Mouse (Mus musculus) T-helper 1 cell (primary cell): ENCODE data around the gene Entpd7.

Experiments used
- in situ Hi-C: fragments of 300-600 bp; cut with MboI, MseI; formaldehyde crosslinking; loops from one replicate; pipeline ENCODE4 v1.15.1; 2025; ENCODE audit warnings: high pct_unique_total_duplicates

The Entpd7 gene

DNA sequence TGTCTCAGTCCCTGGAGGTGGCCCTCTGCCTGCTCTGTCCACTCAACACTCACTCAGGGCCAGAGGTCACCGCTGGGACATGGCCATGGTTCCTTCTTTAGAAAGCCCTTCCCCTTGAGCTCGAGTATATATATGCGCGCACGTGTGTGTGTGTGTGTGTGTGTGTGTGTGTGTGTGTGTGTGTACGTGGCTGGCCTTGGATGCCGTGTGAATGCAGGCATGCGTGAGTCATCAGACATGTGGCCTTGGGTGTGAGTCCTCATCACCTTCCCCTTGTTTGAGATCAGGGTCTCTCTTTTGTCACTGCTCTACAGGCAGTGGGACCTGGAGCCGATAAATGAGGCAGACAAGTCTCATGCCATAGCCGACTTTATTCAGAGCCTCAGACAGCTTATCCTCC lies 34.0 kb downstream of the Entpd7 start:
- in situ Hi-C loops: no loop called here

DNA sequence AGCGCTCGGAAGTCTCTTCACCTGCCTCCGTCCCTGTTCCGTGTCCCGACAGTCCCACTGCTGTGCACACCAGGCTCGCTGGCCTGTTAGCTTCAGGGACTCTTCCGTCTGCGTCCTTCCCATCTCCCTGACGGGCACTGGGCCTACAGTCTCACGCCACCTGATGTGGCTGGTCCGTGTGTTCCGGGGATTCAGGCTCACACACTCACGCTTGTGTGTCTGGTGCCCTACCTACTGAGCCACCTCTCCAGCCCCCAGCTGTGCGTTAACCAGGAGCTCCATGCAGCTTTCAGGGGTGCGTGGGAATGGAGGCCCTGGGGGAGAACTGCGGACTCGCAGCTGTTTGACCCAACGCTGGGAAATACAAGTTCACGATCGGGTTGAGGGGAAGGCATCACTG lies 34.7 kb downstream of the Entpd7 start:
- in situ Hi-C loops: no loop called here

DNA sequence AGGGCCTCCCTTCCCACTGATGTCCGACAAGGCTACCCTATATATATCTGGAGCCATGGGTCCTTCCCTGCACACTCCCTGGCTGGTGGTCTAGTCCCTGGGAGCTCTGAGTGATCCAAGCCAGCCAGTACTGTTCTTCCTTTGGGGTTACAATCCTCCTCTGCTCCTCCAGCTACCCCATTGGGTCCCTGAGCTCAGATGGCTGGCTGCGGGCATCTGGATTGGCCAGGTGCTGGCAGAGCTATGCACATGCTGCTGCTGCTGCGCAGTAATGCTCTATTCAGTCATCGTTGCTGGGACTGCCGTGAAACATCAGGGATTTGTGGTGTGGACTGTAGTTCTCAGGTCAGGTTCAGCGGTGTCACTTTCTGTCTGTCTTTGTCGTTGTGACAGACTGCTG lies 35.3 kb downstream of the Entpd7 start:
- in situ Hi-C loops: no loop called here

DNA sequence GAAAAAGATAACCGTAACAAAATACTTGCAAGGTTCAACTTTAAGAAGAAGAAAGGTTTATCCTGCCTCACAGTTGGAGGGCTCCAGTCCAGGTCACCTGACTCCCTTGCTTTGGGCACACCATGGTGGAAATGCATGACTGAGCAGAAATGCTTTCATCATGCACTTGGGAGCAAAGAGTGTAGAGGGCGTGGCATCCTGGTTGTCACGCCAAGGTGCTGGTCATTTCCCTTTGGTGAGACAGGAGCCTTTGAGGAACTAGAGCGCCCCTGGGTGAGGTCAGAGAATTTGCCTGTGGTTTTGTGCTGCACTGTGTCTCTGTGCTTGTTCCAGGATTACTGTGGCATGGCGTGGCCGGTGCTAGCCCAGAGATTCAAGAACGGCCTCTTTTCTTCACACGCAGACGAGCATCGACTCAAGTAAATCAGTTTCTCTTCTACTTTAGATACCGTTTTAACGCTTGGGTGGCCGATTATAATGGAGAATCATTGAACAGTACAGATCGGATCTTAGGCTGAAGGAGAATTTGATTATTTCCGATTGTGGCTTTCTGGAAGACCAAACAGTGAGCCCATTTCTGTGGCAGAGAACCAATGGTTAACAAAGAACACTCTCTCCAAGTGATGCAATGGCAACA lies 37.2 kb downstream of the Entpd7 start:
- in situ Hi-C loops: no loop called here

DNA sequence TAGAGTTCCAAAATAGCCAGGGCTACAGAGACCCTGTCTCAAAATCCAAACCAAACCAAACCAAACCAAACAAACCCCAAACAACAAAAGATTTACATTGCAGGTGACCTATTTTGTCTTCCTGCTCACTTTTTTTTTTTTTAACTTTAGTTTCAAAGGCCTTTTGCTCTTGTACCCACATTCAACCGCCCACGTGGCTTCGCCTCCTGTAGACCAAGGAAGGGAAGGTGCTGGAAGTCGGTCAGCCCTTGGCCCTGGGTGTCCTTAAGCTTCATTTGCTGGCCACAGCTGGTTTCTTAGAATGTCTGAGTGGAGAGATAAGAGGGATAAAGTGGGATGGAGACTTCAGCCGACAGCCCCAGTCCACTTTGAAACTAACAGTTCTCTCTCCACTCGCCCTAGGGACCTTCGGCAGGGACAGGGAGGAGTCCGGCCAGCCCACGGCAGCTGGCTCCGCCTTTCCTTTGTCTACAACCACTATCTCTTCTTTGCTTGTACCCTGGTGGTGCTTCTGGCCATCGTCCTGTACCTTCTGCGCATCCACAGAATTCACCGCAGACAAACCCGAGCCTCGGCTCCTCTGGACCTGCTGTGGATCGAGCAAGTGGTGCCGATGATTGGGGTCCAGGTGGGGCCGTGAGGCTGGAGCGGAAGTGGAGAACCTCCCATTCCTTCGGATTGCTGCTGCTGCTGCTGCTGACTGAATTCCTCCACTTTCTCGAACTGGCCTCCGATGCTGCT lies 40.0 kb downstream of the Entpd7 start:
- in situ Hi-C loops: no loop called here

DNA sequence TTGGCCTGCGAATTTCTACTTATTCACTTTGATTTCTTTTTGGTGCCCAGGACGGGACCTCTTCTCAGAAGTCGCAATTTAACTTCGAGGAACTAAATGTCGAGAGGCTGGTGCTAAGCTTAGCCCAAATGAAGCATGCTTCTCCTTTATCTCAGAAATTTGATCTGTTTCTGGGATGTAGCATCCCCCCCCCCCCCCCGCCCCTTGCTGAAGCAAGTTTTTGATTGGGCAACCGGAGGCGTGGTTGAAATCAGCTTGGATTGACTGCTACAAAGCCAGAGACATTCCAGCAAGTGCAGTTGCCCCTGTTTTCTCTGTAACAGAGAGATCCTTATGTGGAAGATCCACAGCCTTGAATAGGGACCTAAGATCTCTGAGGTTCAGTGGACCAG lies 40.6 kb downstream of the Entpd7 start:
- in situ Hi-C loops: no loop called here

DNA sequence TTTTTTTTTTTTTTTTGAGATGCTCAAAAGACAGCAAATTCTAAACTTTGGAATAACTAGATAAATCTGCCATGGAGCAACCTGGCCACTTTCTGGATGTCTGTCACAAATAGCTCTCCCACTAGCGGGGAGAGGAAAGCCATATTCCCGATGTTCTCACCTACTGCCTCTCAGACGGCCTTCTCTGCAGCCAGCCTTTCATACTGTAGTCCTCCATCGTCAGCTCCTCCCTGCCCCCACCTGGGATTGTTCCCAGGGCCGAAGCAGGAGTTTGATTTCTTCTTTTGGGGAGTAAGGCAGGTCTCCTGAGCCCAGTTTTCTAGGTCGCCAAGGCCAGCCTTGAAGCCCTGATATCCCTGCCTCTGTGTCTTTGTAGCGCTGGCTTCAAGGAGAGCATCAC lies 41.7 kb downstream of the Entpd7 start:
- in situ Hi-C loops: no loop called here

DNA sequence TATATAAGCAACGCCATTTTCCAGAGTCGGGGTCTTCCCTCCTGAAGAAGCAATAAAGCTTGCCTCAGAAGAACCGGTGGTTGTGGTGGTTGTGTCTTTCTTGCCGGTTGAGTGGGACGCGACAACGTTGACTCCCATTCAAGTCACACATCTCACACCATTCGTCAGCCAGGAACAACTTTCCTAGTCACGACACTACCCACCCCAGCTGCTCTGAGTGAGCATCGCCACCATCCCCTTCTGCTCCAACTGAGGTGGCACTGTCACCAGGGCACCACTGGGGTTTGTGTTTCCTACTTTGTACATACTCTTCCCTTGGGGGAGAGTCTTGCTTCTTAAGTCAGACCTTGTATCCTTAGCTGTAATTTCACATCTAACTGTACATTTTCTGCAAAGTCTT lies 48.9 kb downstream of the Entpd7 start:
- in situ Hi-C loops: no loop called here

DNA sequence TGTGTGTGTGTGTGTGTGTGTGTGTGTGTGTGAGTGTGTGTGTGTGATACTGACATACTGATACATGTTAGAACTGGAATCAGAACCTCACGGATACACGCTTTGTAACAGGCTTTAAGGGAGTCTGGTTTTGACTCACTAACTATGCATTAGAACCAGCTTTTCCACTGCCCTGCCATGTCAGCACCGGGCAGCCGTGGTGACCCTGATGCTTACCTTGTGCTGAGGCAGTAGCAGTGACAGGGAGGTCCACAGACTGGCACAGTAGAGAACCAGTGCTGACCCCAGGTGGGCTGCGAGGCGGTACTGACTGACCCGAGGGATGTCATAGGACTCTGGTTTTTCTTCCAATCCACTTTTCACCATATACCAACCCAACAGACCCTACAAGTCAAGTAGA lies 53.9 kb downstream of the Entpd7 start:
- in situ Hi-C loops: no loop called here

DNA sequence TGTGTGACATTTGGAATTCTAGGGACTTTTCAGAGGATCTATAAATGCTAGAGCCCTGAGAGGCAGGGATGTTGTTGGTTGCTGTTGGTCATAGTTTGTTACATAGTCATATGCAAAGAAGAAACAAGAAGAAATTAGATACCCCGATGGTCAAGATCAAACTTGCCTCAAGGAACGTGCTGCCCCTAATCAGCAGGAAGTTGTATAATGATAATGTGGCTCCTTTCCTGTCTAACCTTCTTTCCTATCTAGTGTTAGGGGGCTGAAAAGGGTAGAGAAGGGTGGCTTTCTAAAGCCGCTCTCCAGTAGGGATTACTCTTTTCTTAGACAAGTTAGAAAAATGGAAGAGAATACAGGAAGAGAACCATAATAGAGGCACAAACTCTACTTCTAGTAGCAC lies 56.3 kb downstream of the Entpd7 start:
- in situ Hi-C loops: no loop called here

DNA sequence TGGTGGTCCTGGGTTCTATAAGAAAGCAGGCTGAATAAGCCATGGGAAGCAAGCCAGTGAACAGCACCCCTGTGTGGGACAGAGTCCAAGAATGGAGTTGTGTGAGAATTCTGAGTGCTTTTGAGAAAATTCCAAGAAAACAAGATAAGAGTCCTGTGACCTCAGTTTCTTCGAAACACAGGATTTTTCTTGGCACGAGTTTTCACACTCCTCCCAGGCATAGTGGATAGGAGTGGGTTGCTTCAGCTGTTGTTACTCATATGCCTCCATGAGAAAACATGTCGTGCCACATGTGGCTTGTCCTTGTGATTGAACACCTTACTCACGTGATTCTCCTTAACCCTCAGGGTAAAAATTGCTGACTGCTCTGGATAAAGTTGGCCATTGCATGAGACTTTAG lies 58.4 kb downstream of the Entpd7 start:
- in situ Hi-C loops: no loop called here

DNA sequence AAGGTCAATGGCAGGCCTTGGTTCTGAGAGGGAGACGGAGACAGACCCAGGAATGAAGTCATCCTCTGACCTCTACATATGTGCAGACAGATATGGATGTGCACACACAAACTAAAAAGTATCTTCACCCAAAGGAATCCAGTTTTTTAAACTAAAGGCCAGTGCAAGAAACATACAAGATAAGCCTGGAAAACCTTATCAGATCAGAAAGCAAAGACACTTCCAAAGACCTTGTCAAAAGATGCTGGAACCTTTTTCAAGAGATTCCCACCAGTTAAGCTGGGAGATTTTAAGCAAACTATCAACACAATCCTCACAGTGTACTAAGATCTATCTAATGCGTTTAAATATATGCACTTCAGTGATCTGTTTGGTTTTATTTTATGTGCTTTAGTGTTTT lies 60.5 kb downstream of the Entpd7 start:
- in situ Hi-C loops: no loop called here

DNA sequence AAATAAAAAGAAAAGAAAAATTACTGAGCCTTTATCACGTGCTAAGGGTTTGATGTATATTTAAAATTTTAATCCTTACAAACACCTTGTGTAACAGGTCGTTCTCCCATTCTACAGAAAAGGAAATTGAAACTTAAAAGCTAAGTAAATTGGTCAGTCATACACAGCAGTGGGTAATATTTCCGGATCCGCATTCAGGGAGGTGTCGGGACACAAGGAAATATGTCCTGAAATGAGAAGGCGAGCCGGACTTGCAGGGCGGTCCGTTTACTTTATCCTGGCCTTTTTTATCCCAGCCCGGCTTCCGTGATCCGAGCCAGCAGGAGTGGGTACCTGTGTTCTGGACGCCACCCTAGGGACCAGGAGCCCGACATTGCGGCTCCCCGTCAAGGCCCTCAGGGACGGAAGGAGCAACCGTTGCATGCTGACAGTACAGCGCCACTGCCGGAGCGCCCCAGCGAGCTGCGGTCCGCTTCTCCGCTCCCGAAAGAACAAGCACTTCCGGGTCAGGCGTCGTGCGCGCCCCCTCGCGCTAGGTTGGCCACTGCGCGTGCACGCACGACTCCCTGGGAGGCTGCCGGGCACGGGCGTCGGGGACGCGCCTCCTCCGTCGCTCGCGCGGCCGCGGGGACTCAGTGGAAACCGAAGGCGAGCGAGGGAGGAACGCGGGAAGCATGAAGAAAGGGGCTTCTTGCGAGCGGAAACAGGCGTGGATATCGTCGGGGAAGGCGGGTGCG lies 63.2 kb downstream of the Entpd7 start, which contains the start of the genes Cutc and Cox15:
Gene Cutc (plus strand): TSS at position 508 of the 737 bp plus-strand sequence.
Gene Cox15 (minus strand): TSS at position 512 of the 737 bp plus-strand sequence.
- in situ Hi-C loops: no loop called here

DNA sequence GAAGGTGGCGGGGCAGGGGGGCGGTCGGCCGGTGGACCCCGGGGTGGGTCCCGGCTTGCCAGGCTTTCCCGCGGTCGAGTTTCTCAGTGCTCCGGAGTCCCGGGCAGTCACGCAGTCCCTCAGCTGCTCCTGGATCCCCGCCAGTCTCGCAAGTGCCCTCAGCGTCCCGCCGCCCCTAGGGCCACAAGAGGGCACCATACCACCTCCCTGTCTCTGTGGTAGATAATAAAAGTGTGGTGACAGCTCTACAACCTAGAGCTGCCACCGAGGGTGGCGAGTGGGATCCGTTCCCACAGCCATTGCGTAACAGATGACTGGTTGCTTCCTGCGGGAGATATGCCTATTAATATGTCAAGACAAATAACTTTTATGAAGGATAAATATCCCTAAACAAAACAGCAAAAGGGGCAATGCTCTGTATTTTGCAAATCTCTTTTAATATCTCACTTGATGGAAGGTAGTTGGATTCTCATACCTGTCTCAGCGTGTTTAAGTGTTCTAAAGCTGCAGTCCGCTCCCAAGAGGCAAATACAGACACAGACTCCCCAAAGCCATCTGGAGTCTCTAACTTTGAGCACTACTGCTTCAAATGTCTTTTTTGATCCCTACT lies 63.9 kb downstream of the Entpd7 start:
- in situ Hi-C loops: no loop called here

DNA sequence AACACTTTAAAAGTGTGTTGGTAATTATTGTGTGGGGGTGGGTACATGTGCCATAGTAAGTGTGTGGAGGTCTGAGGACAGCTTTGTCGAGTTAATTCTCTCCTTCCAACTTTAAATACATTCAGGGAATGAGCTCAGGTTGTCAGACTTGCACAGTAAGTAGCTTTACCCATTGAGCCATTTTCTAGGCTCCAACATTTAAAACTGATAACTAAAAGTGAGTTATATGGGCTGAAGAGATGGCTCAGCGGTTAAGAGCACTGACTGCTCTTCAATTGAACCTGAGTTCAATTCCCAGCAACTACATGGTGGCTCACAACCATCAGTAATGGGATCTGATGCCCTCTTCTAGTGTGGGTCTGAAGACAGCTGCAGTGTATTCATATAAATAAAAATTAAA lies 64.8 kb downstream of the Entpd7 start:
- in situ Hi-C loops: no loop called here

DNA sequence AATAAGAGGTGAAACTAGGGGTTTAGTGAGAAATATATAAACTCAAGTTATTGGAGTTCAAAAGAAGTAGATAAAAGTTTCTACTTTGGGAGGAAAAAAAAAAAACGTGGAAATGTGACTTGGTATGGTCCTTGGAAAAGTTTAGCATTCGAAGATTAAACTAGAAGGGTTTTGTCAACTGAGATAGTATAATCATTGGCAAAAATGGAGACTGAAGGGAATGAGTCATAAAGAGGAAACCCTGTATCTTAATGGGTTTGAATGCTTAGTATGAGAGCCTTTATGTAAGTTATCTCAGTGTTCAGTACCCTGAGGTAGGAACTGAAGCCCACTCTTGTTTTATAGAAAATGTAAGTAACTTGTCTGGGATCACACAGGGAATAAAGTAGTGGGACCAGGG lies 65.4 kb downstream of the Entpd7 start:
- in situ Hi-C loops: no loop called here

DNA sequence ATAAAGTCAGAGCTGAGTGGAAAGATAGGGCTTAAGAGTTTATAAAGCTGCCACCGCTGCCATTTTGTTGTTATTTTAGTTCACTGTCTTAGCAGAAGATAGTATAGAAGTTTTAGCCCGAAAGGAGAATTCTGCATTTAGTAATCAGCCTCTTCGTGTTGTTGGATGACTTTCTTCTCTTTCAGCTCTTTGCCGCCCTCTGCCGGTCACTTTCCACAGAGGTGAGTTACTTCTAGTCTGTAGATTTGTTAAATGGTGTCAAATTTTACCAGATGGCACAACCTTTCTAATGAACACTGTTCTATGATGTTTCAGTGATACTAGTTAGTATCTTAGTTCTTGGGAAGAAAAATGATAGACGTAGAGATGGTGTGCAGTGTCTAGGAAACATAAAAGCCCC lies 71.0 kb downstream of the Entpd7 start:
- in situ Hi-C loops: no loop called here

DNA sequence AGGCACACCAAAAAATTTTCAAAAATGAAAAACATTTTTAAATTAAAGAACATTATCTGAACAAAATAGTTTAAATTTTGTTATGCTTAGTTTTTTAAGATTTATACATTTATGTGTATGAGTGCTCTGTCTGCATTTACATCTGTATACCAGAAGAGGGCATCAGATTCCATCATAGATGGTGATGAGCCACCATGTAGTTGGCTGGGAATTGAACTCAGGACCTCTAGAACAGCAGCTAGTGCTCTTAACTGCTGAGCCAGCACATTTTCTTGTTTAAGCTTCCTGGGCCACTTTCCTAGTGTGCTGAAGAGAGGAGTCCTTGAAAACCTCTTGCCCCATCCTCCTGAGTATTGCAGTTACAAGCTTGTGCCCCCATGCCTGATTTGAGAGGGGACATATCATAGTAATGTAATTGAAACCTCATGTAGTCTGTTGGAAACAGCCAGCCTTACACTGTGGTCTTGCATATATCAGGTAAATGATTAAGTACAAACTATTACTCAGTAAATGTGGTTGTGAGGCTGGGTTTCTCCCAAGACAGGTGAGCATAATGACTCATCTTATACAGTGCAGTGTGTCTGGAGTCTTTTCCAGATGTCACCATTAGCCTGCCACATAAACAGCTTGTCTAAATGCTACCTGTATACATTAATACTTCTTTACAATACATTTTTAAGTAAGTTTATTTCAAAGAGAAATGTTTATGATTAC lies 72.2 kb downstream of the Entpd7 start:
- in situ Hi-C loops: no loop called here

DNA sequence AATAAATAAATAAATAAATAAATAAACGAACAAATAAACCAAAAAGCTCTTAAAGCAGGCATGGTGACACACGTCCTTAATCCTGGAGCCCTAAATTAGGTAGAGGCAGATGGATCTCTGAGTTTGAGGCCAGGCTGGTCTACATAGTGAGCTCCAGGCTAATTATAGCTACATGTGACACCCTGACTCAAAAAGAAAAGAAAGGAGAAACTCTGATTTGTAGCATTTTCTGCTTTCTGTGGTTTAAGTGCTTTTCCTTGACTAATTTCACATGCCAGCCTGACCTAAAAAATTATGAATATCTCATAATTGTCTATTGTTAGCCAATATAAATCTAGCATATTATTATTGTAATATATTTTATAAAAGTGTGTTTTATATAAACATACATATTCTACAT lies 72.9 kb downstream of the Entpd7 start:
- in situ Hi-C loops: no loop called here

DNA sequence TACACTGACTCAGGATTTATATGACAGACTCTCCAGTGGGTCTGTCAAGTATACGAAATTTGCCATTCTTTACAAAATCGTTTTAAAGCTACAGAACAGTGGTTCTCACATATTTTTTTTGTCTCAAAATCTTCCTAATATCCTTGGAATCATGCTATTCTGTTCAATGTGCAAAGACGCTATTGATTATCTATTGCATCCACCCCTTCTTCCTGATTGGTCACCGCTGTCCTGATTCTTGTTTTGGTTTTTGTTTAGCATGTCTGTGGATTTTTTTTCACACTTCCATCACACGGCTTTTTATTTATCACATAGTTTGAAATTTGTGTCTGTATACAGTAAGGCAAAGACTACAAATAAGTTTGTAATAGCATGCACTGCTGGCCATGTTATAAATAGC lies 77.0 kb downstream of the Entpd7 start:
- in situ Hi-C loops: no loop called here

DNA sequence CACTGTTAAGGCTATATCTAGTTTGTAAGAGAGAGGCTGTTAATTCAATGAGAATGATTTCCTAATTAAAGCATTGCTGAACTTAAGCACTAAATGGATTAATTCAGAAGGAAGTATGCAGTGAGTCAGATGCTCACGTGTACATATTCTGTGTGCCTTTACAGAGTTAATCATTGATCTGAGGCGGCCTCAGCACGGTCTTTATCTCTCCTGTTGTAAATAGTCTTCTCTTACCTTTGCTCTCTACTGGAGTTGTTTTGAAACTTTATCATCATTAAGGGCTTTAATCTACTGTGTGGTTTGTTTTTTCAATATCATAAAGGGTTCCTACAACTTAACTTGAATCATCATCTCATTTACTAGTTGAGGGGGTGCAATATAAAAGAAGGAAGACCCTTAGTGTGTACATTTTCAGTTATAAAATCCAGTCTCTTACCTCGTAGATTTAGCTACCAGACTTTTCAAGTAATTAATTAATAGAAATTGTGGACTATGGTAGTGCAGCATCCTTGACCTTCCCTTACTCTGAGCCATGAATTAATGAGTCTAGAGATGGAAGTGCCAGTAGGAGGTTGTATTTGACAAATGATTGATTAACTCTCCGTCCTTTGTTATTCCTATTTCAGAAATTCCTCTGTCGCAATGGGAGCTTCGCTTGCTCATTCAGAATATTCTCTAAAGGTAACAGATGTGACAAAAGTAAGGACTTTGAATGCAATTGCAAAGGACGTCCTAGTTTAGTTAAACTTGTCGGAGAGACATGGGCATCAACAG lies 78.3 kb downstream of the Entpd7 start:
- in situ Hi-C loops: no loop called here
